Mouse (Mus musculus) forebrain, embryonic 13.5 days (tissue): ENCODE measurements at regions not wholly inside any gene's neighbourhood (a gene's known extent, or its start where the extent isn't known, plus 50 kb on each side); places are given as distances from the start of the nearest gene placed in this dataset.
A peak's percentile ranks its signal among the peaks of the same experiment; 100 is the strongest.

ENCODE experiments used
- ATAC-seq: fragments of 200-750 bp; cut with Nextera tagmentation; 2 replicates; pipeline ENCODE4 v1.8.0; 2017
- H3K27ac ChIP-seq: fragments of 300-500 bp; sonication (generic); 2 replicates; pipeline ENCODE4 v1.5.1; 2015; ENCODE audit warnings: inconsistent platforms, mild to moderate bottlenecking, moderate library complexity
- H3K27me3 ChIP-seq: fragments of 300-500 bp; sonication (generic); 2 replicates; pipeline ENCODE4 v1.6.1; 2015; ENCODE audit warnings: mild to moderate bottlenecking, inconsistent platforms
- H3K36me3 ChIP-seq: fragments of 300-500 bp; sonication (generic); 2 replicates; pipeline ENCODE4 v1.6.1; 2015; ENCODE audit warnings: mild to moderate bottlenecking, inconsistent platforms; ENCODE audit not compliant: poor library complexity, severe bottlenecking
- H3K4me1 ChIP-seq: fragments of 300-500 bp; sonication (generic); 2 replicates; pipeline ENCODE4 v1.6.1; 2015; ENCODE audit warnings: inconsistent platforms
- H3K4me2 ChIP-seq: fragments of 300-500 bp; sonication (generic); 2 replicates; pipeline ENCODE4 v1.6.1; 2015; ENCODE audit warnings: inconsistent platforms, mild to moderate bottlenecking, moderate library complexity
- H3K4me3 ChIP-seq: fragments of 300-500 bp; sonication (generic); 2 replicates; pipeline ENCODE4 v1.5.1; 2015; ENCODE audit warnings: mild to moderate bottlenecking, inconsistent platforms
- H3K9ac ChIP-seq: fragments of 300-500 bp; sonication (generic); 2 replicates; pipeline ENCODE4 v1.6.1; 2015; ENCODE audit warnings: mild to moderate bottlenecking, inconsistent platforms
- H3K9me3 ChIP-seq: fragments of 300-500 bp; sonication (generic); replicated peaks from 2 replicates; pipeline ENCODE4 v1.6.1; 2016; ENCODE audit warnings: inconsistent platforms
- WGBS: fragments of 180-500 bp; shearing (Covaris S2); methylation state at CpG from one replicate; pipeline ENCODE4 v1.1.7; 2015; 5-methylcytosine and 5-hydroxymethylcytosine counted together

DNA sequence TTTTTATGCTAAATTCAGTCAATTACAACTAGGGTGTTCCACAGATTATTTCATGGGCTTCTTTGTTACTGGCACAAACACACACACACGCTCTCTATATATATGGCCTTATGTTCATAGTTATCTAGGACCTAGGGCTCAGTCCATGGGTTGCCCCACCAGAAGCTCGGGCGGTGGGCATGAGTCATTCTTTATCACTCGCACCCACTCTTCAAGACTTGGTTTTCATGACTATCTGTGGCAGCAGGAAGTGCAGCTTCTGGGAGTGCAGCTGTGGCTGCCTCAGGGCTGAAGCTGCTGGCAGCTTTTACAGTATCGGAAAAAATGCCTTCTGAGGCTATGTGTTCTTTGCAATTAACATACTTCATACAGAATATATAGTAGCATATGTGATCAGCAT, 198.7 kb downstream of the Ipo11 start:
- H3K27ac ChIP-seq: no peak overlapping the region
- WGBS: 92% methylated on average over 5 of the region's 5 CpGs

DNA sequence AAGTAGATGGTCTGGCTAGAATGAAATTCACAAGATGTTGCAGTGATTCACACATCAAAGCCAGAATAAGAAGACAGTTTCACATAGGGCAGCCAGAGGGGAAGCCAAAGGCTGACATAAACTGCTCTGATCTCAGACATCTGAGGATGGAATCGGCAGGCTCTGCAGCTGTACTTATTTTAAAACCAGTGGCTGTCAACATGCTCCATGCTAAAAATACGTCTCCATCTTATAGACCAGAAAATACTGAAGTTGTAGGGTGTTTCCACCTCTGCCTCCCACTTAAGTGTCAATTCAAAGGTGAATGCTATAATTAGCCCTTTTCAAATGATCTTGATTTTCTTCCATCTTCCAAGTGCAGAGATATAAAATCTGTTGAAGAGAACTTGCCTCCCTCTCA, 202.4 kb downstream of the Ipo11 start:
- no peak overlapping the region for H3K4me2 ChIP-seq
- H3K4me3 ChIP-seq: no peak overlapping the region
- H3K9ac ChIP-seq: no peak overlapping the region
- no peaks in the 10 kb centered on the region for H3K27me3 ChIP-seq
- H3K27ac ChIP-seq: no peak overlapping the region
- 77% methylated on average over 2 of the region's 2 CpGs for WGBS
- no peaks in the 10 kb centered on the region for H3K36me3 ChIP-seq
- H3K4me1 ChIP-seq: no peaks in the 10 kb centered on the region
- no peaks in the 10 kb centered on the region for H3K9me3 ChIP-seq
- no peak for ATAC-seq

More for the DNA sequence above, 198.7 kb downstream of the Ipo11 start:
- Histone ChIP-seq H3K4me2 (no peak overlapping the region), H3K9ac (no peak overlapping the region), H3K36me3 (no peaks in the 10 kb centered on the region), H3K4me1 (no peaks in the 10 kb centered on the region), H3K4me3 (no peak overlapping the region), H3K27me3 (no peaks in the 10 kb centered on the region), H3K9me3 (no peaks in the 10 kb centered on the region)
- ATAC-seq: no peak

DNA sequence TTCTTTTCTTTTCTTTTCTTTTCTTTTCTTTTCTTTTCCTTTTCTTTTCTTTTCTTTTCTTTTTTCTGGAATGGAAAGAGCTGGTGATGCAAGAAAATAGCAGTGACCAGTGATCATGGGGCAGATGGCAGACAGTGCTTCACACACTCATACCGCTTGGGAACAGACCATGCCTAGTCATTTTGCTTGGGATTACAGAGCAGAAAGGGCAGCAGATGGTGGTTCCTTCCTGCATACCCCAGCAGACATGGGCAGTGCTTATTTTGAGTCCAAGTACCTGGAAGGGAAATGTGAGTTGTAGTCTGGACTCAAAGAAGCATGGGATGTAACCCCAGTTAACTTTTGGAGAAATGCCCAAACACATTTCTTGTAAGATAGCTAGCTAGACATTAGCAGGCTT, 203.9 kb downstream of the Ipo11 start:
- Histone ChIP-seq H3K27me3 (no peaks in the 10 kb centered on the region), H3K9ac (no peak overlapping the region), H3K27ac (no peak overlapping the region), H3K4me3 (no peak overlapping the region), H3K4me2 (no peak overlapping the region), H3K4me1 (no peaks in the 10 kb centered on the region), H3K36me3 (no peaks in the 10 kb centered on the region), H3K9me3 (no peaks in the 10 kb centered on the region)
- WGBS: 93% methylated on average over 1 of the region's 1 CpGs
- ATAC-seq: no peak

DNA sequence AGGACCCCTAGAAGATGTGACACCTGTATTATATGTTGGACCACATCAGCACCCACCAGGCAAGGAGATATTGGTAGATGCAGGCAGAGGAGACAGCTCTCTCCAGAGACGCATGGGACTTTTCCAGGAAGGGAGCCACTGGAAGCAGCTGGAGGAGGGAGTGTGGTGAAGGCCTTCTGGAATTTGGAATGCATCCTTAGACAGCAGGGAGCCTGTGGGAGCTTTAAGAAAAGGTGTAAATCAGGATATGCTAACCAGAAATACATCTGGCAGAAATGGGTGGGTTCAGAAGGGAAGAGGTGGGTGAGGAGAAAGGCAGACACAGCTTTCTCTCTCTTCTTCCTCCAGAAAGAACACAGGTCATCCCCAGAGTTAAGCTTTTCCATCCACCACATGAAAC, 213.4 kb downstream of the Ipo11 start:
- Histone ChIP-seq H3K9ac (no peak overlapping the region), H3K4me2 (no peak overlapping the region), H3K9me3 (no peaks in the 10 kb centered on the region), H3K27me3 (no peaks in the 10 kb centered on the region), H3K27ac (no peak overlapping the region), H3K36me3 (no peaks in the 10 kb centered on the region), H3K4me3 (no peak overlapping the region), H3K4me1 (no peaks in the 10 kb centered on the region)
- 83% methylated on average over 1 of the region's 1 CpGs for WGBS
- ATAC-seq: no peak

DNA sequence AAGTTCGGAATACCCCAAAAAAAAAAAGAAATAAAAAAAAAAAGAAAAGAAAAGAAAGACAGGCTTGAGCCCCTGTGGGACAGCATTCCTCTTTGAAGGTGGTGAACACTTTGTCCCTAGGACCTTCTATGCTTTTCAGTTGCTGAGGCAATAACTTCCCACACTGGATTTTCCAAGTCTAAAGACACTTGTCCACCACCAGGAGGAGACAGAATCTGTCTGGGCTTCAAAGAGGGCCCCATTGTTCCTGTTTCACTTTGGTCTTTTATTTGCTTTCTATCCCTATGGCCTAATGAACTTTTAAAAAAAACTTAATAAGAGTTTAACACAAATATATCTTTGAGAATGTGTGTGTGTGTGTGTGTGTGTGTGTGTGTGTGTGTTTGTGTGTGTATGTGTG, 215.6 kb downstream of the Ipo11 start:
- Histone ChIP-seq H3K36me3 (no peaks in the 10 kb centered on the region), H3K9ac (no peak overlapping the region), H3K4me2 (no peak overlapping the region), H3K27ac (no peak overlapping the region), H3K4me3 (no peak overlapping the region), H3K9me3 (no peaks in the 10 kb centered on the region), H3K27me3 (no peaks in the 10 kb centered on the region), H3K4me1 (no peaks in the 10 kb centered on the region)
- ATAC-seq: no peak
- 89% methylated on average over 1 of the region's 1 CpGs for WGBS

DNA sequence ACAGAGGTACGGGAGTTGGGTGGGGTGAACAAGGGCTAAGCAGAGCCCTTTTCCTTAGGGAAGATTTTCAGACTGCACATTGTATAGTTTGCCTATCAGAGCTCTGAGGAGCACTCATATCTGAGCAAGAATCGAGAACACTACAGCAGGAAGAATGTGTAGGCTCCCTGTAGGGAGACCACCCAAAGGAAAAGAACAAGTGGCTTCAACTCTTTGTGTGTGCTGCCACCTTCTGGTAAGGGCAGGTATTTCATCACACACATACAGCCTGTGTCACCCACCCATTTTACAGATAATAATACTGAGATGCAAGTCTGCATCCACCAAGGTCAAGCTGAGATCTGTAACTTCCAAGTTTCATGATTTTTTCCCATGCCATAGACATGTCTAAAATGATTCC, 221.0 kb downstream of the Ipo11 start:
- no peaks in the 10 kb centered on the region for H3K27me3 ChIP-seq
- no peak overlapping the region for H3K9ac ChIP-seq
- 58% methylated on average over 2 of the region's 2 CpGs for WGBS
- no peak overlapping the region for H3K4me3 ChIP-seq
- ATAC-seq: peak; percentile 33; the same call in 1 of the 2 replicates
- no peak overlapping the region for H3K4me2 ChIP-seq
- H3K27ac ChIP-seq: no peak overlapping the region
- H3K4me1 ChIP-seq: no peaks in the 10 kb centered on the region
- H3K36me3 ChIP-seq: no peaks in the 10 kb centered on the region
- no peaks in the 10 kb centered on the region for H3K9me3 ChIP-seq

DNA sequence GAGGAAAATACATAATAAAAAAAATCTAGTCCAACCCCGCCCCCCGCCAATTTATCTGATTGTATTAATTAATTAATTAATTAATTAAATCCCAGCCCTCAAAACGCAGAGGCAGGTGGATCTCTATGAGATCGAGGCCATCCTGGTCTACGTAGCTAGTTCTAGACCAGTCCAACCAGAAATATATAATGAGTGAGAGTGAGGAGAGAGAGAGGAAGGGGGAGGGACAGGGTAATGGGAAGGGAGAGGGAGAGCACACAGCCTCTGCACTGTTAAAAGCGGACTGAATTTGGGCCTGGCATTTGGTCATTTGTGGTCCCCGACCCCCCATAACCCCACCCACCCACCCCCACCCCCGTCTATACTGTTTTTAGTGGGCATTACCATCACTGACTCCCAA, 221.5 kb downstream of the Ipo11 start:
- Histone ChIP-seq H3K4me3 (no peak overlapping the region), H3K4me2 (no peak overlapping the region), H3K9me3 (no peaks in the 10 kb centered on the region), H3K27ac (no peak overlapping the region), H3K9ac (no peak overlapping the region), H3K36me3 (no peaks in the 10 kb centered on the region), H3K27me3 (no peaks in the 10 kb centered on the region), H3K4me1 (no peaks in the 10 kb centered on the region)
- no peak for ATAC-seq
- 89% methylated on average over 8 of the region's 8 CpGs for WGBS

DNA sequence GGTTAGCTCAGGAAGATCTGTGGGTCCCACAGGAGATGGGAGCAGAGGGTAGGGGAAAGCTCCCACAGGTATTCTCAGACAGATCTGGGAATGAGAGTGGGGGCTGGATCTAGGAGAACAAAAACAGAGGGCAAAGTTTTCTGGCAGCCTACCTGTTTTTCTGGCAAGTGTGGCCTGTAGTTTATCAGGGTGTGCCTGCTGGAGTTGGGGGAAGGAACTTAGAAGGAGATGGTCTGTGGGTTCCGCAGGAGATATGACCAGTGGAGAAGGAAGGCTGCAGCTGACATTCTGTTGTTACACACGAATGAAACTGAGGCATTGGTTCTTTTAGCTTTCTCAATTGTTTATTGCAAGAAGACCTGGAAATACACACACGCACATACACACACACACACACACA, 226.2 kb downstream of the Ipo11 start:
- 89% methylated on average over 3 of the region's 3 CpGs for WGBS
- no peak overlapping the region for H3K4me3 ChIP-seq

DNA sequence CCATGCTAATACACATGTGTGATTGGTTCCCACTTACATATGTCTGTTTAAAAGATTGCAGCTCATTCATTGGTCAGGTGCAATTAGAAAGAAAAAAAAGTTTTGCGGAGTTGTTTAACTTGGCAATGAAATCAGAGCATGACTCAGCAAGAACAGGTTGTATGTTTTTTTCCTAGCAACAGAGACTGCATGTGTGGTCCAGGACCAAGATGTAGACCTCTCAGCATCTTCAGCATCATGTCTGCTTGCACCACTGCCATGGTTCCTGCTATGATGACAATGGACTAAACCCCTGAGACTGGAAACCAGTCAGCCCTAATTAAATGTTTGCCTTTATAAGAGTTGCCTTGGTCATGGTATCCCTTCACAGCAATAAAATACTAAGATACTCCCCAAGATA, 236.4 kb downstream of the Ipo11 start:
- H3K4me1 ChIP-seq: no peaks in the 10 kb centered on the region
- H3K4me2 ChIP-seq: no peak overlapping the region
- no peak for ATAC-seq
- H3K4me3 ChIP-seq: no peak overlapping the region
- no peak overlapping the region for H3K9ac ChIP-seq
- no peaks in the 10 kb centered on the region for H3K36me3 ChIP-seq
- no peaks in the 10 kb centered on the region for H3K27me3 ChIP-seq
- WGBS: 94% methylated on average over 1 of the region's 1 CpGs
- no peak overlapping the region for H3K27ac ChIP-seq
- H3K9me3 ChIP-seq: no peaks in the 10 kb centered on the region

More for the DNA sequence above, 226.2 kb downstream of the Ipo11 start:
- no peaks in the 10 kb centered on the region for H3K9me3 ChIP-seq
- no peaks in the 10 kb centered on the region for H3K27me3 ChIP-seq
- no peak for ATAC-seq
- no peak overlapping the region for H3K27ac ChIP-seq
- H3K36me3 ChIP-seq: no peaks in the 10 kb centered on the region
- no peaks in the 10 kb centered on the region for H3K4me1 ChIP-seq
- H3K4me2 ChIP-seq: no peak overlapping the region
- no peak overlapping the region for H3K9ac ChIP-seq

DNA sequence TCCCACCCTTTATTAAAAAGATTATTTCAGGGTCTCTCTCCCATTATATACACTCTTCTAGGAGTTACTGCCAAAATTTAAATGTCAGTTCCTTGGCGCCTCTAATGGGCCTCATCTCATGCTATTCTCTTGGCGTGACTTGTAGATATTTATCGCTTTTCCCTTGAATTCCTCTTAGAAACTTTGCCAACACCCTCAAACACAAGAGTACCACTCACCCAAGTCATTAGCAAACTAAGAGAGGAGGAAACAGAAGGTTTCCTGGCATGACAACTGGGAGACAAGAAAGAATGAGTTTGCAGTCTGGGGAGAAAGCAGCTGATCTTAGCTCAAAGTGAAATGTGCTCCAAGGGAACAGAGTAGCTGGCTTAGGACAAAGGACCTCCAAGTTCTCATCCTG, 236.8 kb downstream of the Ipo11 start:
- Histone ChIP-seq H3K9me3 (no peaks in the 10 kb centered on the region), H3K27me3 (no peaks in the 10 kb centered on the region), H3K4me3 (no peak overlapping the region), H3K27ac (no peak overlapping the region), H3K4me1 (no peaks in the 10 kb centered on the region), H3K9ac (no peak overlapping the region), H3K36me3 (no peaks in the 10 kb centered on the region), H3K4me2 (no peak overlapping the region)
- ATAC-seq: peak; percentile 30; the same call in 1 of the 2 replicates
- WGBS: 85% methylated on average over 3 of the region's 3 CpGs

DNA sequence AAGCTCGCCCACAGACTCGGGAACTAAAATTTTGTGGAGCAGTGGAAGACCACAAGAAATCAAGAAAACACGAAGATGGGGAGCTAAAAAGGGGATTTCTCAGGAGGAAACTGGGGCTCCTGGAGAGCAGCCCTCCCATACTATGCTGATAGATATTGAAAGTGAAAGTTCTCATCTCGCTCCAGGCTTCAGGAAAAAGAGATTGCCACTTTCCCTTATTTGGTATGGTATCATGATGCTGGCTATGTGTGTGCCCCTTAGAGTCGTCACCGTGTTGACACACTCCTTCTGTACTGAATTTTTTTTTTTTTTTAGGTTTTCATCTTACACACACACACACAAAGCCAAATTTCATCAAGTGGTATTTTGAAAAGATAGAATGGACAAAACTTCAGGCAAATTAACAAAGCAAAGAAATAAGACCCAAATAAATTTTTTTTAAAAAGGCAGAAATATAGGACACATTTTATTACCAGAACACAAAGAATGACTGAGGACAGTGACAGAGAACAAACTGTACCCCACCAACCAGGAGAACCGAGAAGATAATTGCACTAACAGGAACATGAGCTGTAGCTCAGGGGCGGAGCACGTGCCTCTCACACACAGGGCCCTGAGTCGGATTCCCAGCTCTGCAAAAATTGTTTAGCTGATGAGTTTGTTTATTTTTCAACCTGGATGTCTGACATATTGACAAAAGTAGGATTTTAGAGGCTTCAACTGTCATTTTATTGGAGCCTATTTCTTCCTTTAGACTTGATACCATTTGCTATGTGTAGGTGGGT, 244.8 kb downstream of the Ipo11 start:
- H3K4me2 ChIP-seq: no peak overlapping the region
- no peak for ATAC-seq
- no peaks in the 10 kb centered on the region for H3K27me3 ChIP-seq
- 84% methylated on average over 10 of the region's 10 CpGs for WGBS
- H3K4me3 ChIP-seq: no peak overlapping the region
- no peaks in the 10 kb centered on the region for H3K4me1 ChIP-seq
- no peaks in the 10 kb centered on the region for H3K9me3 ChIP-seq
- H3K36me3 ChIP-seq: no peaks in the 10 kb centered on the region
- H3K9ac ChIP-seq: no peak overlapping the region
- H3K27ac ChIP-seq: no peak overlapping the region

DNA sequence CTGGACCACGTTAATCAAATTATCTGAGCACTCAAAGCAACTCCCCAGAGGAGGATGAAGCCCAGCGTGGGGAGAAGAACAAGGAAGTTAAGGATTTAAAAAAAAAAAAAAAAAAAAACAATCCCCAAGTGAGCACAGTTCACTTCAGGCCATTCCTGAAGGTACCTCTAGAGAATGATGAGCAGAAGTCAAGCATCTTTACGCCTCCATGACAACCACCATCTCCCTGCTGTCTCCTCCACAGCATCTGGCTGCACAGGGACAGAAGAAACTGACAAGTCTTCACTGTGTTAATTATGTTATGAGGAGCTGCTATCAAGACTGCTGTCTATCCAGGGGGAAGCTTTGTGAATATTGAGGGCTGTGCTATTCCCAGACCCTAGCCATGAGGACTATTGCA, 246.6 kb downstream of the Ipo11 start:
- Histone ChIP-seq H3K9ac (no peak overlapping the region), H3K4me1 (no peaks in the 10 kb centered on the region), H3K4me3 (no peak overlapping the region), H3K27ac (no peak overlapping the region), H3K27me3 (no peaks in the 10 kb centered on the region), H3K36me3 (no peaks in the 10 kb centered on the region), H3K9me3 (no peaks in the 10 kb centered on the region), H3K4me2 (no peak overlapping the region)
- WGBS: 82% methylated on average over 3 of the region's 3 CpGs
- no peak for ATAC-seq

DNA sequence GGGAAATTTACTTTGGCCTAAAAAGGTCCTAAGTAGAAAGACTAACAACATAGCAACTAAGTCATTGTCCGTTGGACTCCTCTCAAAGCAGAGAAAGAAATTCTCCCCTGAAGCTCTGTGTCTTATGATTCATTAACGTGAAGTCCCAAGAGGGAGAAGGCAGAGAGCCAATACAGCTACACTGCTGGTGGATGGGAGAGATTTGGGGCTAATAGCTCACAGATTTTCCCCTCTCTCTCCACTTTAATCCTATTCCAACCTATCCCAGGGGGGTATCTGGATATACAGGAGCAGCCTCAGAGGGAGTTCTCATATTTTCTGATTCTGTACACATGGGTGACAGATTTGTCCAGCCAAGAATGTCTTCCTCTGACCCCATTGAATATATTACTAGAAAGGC, 247.1 kb downstream of the Ipo11 start:
- H3K36me3 ChIP-seq: no peaks in the 10 kb centered on the region
- H3K4me3 ChIP-seq: no peak overlapping the region
- H3K27ac ChIP-seq: no peak overlapping the region
- H3K9me3 ChIP-seq: no peaks in the 10 kb centered on the region
- ATAC-seq: no peak
- H3K27me3 ChIP-seq: no peaks in the 10 kb centered on the region
- H3K4me1 ChIP-seq: no peaks in the 10 kb centered on the region
- no peak overlapping the region for H3K4me2 ChIP-seq
- H3K9ac ChIP-seq: no peak overlapping the region
- 70% methylated on average over 2 of the region's 2 CpGs for WGBS
